Mouse (Mus musculus) limb, embryonic 15.5 days (tissue): ENCODE data around the gene Slfn8. TPM values are rescaled to one million over a fixed set of nuclear protein-coding genes. Genes with fewer than 3 reads are reported as not detected.
"Not testable (repeated sequence)": the region's sequence is repeated elsewhere in the genome, so short reads cannot be mapped to it uniquely, and the experiment has no call there.

Experiments
- ATAC-seq: fragments of 200-750 bp; cut with Nextera tagmentation; 2 replicates; pipeline ENCODE4 v1.8.0; 2017; ENCODE audit warnings: low read depth, moderate TSS enrichment; ENCODE audit not compliant: insufficient number of reproducible peaks, low FRiP score, low TSS enrichment
- H3K27ac ChIP-seq: fragments of 300-500 bp; sonication (generic); 2 replicates; pipeline ENCODE4 v1.5.1; 2015; ENCODE audit warnings: moderate library complexity, mild to moderate bottlenecking, inconsistent platforms
- H3K27me3 ChIP-seq: fragments of 300-500 bp; sonication (generic); 2 replicates; pipeline ENCODE4 v1.6.1; 2015; ENCODE audit warnings: inconsistent platforms
- H3K36me3 ChIP-seq: fragments of 300-500 bp; sonication (generic); 2 replicates; pipeline ENCODE4 v1.6.1; 2015; ENCODE audit warnings: inconsistent platforms
- H3K4me1 ChIP-seq: fragments of 300-500 bp; sonication (generic); 2 replicates; pipeline ENCODE4 v1.6.1; 2015; ENCODE audit warnings: inconsistent platforms
- H3K4me2 ChIP-seq: fragments of 300-500 bp; sonication (generic); 2 replicates; pipeline ENCODE4 v1.6.1; 2015; ENCODE audit warnings: mild to moderate bottlenecking, inconsistent platforms
- H3K4me3 ChIP-seq: fragments of 300-500 bp; sonication (generic); 2 replicates; pipeline ENCODE4 v1.5.1; 2015; ENCODE audit warnings: mild to moderate bottlenecking, inconsistent platforms
- H3K9ac ChIP-seq: fragments of 300-500 bp; sonication (generic); 2 replicates; pipeline ENCODE4 v1.6.1; 2015; ENCODE audit warnings: inconsistent platforms
- H3K9me3 ChIP-seq: fragments of 300-500 bp; sonication (generic); 2 replicates; pipeline ENCODE4 v1.6.1; 2016; ENCODE audit warnings: inconsistent platforms
- WGBS: fragments of 180-500 bp; shearing (Covaris S2); methylation state at CpG from one replicate; pipeline ENCODE4 v1.1.7; 2015; 5-methylcytosine and 5-hydroxymethylcytosine counted together
- polyA plus RNA-seq: library from polyadenylated mRNA; unstranded; fragments of >200 nt; fragmentation: Nextera tagmentation; extraction: Ambion mirVana; gene quantifications from 2 replicates; pipeline ENCODE4 v1.2.1, GENCODE M21; 2015

Slfn8 gene
- polyA plus RNA-seq, 1 experiment from 2014 or later = 0.68 TPM

DNA sequence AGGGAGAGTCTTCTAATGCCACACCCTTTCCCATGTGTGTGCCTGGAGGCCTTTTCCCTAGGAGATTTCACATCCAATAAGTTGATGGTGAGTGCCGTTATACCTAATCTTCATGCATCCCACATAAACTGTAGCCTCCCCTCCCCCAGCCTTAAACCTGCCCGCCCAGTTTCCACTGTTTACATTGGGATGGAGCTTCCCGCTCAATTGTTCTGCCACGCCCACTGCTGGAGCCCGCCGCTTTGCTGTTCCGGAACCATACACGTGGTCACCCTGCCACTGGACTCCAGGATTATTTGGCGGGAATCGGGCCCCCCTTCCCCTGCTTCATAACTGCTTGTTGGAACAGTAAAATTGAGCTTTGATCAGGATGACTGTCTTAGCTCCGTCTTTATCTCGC lies 31.3 kb downstream of the Slfn8 start:
- no peak overlapping the region for H3K9ac ChIP-seq
- peak overlapping the region; percentile 47 for H3K4me3 ChIP-seq
- no peak overlapping the region for H3K27ac ChIP-seq
- no peak for ATAC-seq
- peak overlapping the region; percentile 76; the same call in 1 of the 2 replicates for H3K4me2 ChIP-seq
- WGBS = 29% methylated on average over 12 of the region's 12 CpGs
- peaks cover 11% of the 10 kb centered on the region; the same call in 1 of the 2 replicates for H3K4me1 ChIP-seq
- H3K9me3 ChIP-seq = no peaks in the 10 kb centered on the region
- no peaks in the 10 kb centered on the region for H3K27me3 ChIP-seq
- H3K36me3 ChIP-seq = peaks cover 21% of the 10 kb centered on the region

DNA sequence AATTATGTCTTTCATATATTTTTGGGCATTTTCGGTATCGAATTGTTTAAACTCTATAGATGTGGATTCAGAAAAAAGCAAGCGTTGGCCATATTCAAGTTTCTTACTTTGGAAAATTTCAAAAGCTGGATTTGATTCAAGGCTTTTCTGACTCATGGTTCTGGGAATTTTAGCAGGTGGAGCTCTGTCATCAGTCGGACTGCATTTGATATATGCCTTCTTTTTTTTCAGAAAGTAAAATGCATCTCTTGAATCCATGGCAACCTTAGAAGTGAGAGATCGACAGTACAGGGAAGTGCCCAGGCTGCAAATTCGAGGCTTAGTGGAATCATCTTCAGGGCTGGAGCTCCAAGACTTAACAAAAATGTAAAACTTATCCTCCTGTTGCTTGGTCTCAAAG lies 33.0 kb downstream of the Slfn8 start:
- WGBS = 87% methylated on average over 6 of the region's 6 CpGs
- no peaks in the 10 kb centered on the region for H3K27me3 ChIP-seq
- no peak overlapping the region for H3K4me2 ChIP-seq
- peaks cover 11% of the 10 kb centered on the region; the same call in 1 of the 2 replicates for H3K4me1 ChIP-seq
- no peaks in the 10 kb centered on the region for H3K9me3 ChIP-seq
- no peak overlapping the region for H3K9ac ChIP-seq
- no peak overlapping the region for H3K27ac ChIP-seq
- H3K36me3 ChIP-seq = peaks cover 25% of the 10 kb centered on the region
- ATAC-seq = no peak
- no peak overlapping the region for H3K4me3 ChIP-seq

DNA sequence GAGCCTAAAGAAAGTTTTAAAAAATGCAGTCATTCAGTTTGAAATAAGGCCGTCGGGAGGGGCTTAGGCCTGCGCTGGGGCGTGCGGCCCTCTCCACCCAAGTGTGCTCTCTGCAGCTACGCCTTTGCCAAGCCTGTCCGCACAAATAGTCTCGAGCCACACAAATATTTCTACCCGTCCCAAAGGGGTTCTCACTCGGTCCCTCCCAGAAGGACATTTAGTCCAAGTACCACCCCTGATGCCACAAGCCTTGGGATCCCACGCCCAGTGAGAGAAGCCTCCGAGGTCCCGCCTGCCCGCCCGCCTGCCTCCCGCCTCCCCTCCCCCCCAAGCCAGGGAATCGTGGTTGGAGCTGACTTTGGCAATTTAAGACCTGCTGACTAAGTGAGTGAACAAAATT lies 37.4 kb downstream of the Slfn8 start:
- no peak for ATAC-seq
- Histone ChIP-seq H3K4me2 (no peak overlapping the region), H3K36me3 (peaks cover 42% of the 10 kb centered on the region), H3K4me3 (no peak overlapping the region), H3K4me1 (no peaks in the 10 kb centered on the region), H3K9ac (no peak overlapping the region), H3K27ac (no peak overlapping the region), H3K27me3 (no peaks in the 10 kb centered on the region), H3K9me3 (no peaks in the 10 kb centered on the region)
- WGBS = 81% methylated on average over 17 of the region's 17 CpGs

GRCm38 (mm10) chr11:82982409-82982808 lies 38.2 kb downstream of the Slfn8 start:
- ATAC-seq, H3K27ac ChIP-seq, H3K4me1 ChIP-seq, H3K4me3 ChIP-seq, H3K9ac ChIP-seq, H3K27me3 ChIP-seq, H3K4me2 ChIP-seq, H3K9me3 ChIP-seq: not testable (repeated sequence)
- H3K36me3 ChIP-seq = peaks cover 42% of the 10 kb centered on the region
- 83% methylated on average over 2 of the region's 2 CpGs for WGBS

DNA sequence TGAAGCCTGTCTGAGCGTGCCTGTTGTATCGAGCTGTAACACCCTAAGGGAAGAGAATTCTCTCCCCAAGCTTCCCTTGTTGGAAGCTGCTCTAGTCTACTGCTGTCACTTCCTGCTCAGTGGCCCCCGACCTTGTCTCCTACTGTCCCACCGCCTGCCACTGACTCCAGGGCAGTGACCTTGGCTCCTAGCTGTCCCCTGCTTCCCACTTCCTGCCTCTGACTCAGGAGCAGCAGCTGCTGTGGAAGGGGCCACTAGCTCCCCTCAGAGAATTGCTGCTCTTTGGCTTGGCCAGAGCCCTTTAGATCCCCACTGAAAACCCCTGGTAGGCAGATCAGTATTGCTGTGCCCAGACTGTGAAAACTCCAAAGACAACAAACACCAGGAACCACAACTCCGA lies 46.7 kb downstream of the Slfn8 start:
- Histone ChIP-seq H3K9ac (no peak overlapping the region), H3K27ac (no peak overlapping the region), H3K9me3 (no peaks in the 10 kb centered on the region), H3K4me2 (no peak overlapping the region), H3K4me1 (peaks cover 16% of the 10 kb centered on the region), H3K27me3 (no peaks in the 10 kb centered on the region), H3K36me3 (no peaks in the 10 kb centered on the region), H3K4me3 (no peak overlapping the region)
- no peak for ATAC-seq
- 31% methylated on average over 5 of the region's 5 CpGs for WGBS

GRCm38 (mm10) chr11:82971590-82971974 lies 49.0 kb downstream of the Slfn8 start:
- no peaks in the 10 kb centered on the region for H3K27me3 ChIP-seq
- no peak for ATAC-seq
- H3K4me3 ChIP-seq = no peak overlapping the region
- no peaks in the 10 kb centered on the region for H3K36me3 ChIP-seq
- H3K9ac ChIP-seq = no peak overlapping the region
- H3K9me3 ChIP-seq = no peaks in the 10 kb centered on the region
- 73% methylated on average over 11 of the region's 11 CpGs for WGBS
- no peak overlapping the region for H3K27ac ChIP-seq
- peak overlapping the region; percentile 41 for H3K4me2 ChIP-seq
- H3K4me1 ChIP-seq = peaks cover 16% of the 10 kb centered on the region

GRCm38 (mm10) chr11:82970712-82971589 lies 49.7 kb downstream of the Slfn8 start:
- H3K9ac ChIP-seq = no peak overlapping the region
- WGBS = 8% methylated on average over 31 of the region's 31 CpGs
- H3K36me3 ChIP-seq = no peaks in the 10 kb centered on the region
- H3K9me3 ChIP-seq = no peaks in the 10 kb centered on the region
- peaks cover 16% of the 10 kb centered on the region for H3K4me1 ChIP-seq
- peak overlapping the region; percentile 41 for H3K4me2 ChIP-seq
- no peak overlapping the region; the same call in 1 of the 2 replicates for H3K27ac ChIP-seq
- no peaks in the 10 kb centered on the region for H3K27me3 ChIP-seq
- H3K4me3 ChIP-seq = peak overlapping the region; percentile 24
- no peak for ATAC-seq

DNA sequence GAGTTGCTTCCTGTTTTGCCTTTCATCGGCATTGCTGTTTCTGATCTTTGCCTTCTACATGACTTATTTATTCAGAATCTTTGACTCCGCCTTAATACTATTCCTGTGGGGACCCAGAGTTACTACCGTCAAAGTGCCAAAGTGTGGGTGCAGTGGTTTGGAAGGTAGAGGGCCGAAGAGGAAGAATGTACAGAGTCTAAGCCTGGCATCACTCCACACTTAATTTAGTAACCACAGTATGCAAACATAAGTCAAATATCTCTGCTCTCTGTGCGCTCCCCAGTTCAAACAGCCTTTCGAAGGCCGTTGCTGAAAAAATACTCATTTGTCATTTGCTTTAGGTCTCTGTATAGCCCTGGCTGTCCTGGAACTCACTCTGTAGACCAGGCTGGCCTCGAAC lies 58.4 kb downstream of the Slfn8 start:
- Histone ChIP-seq H3K9ac (no peak overlapping the region), H3K4me2 (no peak overlapping the region), H3K9me3 (no peaks in the 10 kb centered on the region), H3K4me3 (no peak overlapping the region), H3K4me1 (no peaks in the 10 kb centered on the region), H3K36me3 (no peaks in the 10 kb centered on the region), H3K27me3 (no peaks in the 10 kb centered on the region), H3K27ac (no peak overlapping the region)
- no peak for ATAC-seq
- 83% methylated on average over 8 of the region's 8 CpGs for WGBS

GRCm38 (mm10) chr11:82961743-82962142 lies 58.9 kb downstream of the Slfn8 start:
- no peaks in the 10 kb centered on the region for H3K27me3 ChIP-seq
- 51% methylated on average over 2 of the region's 2 CpGs for WGBS
- no peaks in the 10 kb centered on the region for H3K36me3 ChIP-seq
- H3K4me1 ChIP-seq = no peaks in the 10 kb centered on the region
- H3K4me3 ChIP-seq = no peak overlapping the region
- H3K4me2 ChIP-seq = no peak overlapping the region
- H3K27ac ChIP-seq = no peak overlapping the region
- H3K9me3 ChIP-seq = no peaks in the 10 kb centered on the region
- H3K9ac ChIP-seq = no peak overlapping the region
- no peak for ATAC-seq

GRCm38 (mm10) chr11:82959613-82960012 lies 61.0 kb downstream of the Slfn8 start:
- H3K4me2 ChIP-seq = no peak overlapping the region
- 0 out of 2 replicates have a peak, but pooled peaks cover under 1% of the 10 kb centered on the region for H3K27me3 ChIP-seq
- H3K9ac ChIP-seq = no peak overlapping the region
- H3K4me3 ChIP-seq = no peak overlapping the region
- H3K4me1 ChIP-seq = no peaks in the 10 kb centered on the region
- 13% methylated on average over 4 of the region's 4 CpGs for WGBS
- no peaks in the 10 kb centered on the region for H3K36me3 ChIP-seq
- no peak overlapping the region for H3K27ac ChIP-seq
- no peak for ATAC-seq
- no peaks in the 10 kb centered on the region for H3K9me3 ChIP-seq

- H3K27me3 ChIP-seq = peaks cover 24% of the 10 kb centered on the region
- no peak overlapping the region for H3K4me2 ChIP-seq
- no peak overlapping the region for H3K27ac ChIP-seq
- 83% methylated on average over 10 of the region's 10 CpGs for WGBS
- no peak overlapping the region for H3K4me3 ChIP-seq
- peaks cover 3% of the 10 kb centered on the region; the same call in 1 of the 2 replicates for H3K4me1 ChIP-seq
- ATAC-seq = no peak
- no peaks in the 10 kb centered on the region for H3K36me3 ChIP-seq
- H3K9me3 ChIP-seq = no peaks in the 10 kb centered on the region
- H3K9ac ChIP-seq = no peak overlapping the region
Observed at GRCm38 (mm10) chr11:82956925-82957324, 63.7 kb downstream of the Slfn8 start.

- no peak overlapping the region for H3K9ac ChIP-seq
- no peak overlapping the region for H3K27ac ChIP-seq
- no peak for ATAC-seq
- peaks cover 12% of the 10 kb centered on the region; the same call in 1 of the 2 replicates for H3K4me1 ChIP-seq
- no peak overlapping the region for H3K4me3 ChIP-seq
- no peaks in the 10 kb centered on the region for H3K9me3 ChIP-seq
- 78% methylated on average over 6 of the region's 6 CpGs for WGBS
- H3K4me2 ChIP-seq = no peak overlapping the region
- peaks cover 45% of the 10 kb centered on the region for H3K27me3 ChIP-seq
- no peaks in the 10 kb centered on the region for H3K36me3 ChIP-seq
Observed at GRCm38 (mm10) chr11:82954631-82955030, 66.0 kb downstream of the Slfn8 start.
